Mouse (Mus musculus): ENCODE data around the gene Wfdc21.

The Wfdc21 gene

GRCm38 (mm10) chr11:83753581-83754181 is 6.9 kb downstream of the Wfdc21 start, which contains the start of gene Heatr6:
Gene Heatr6 (plus strand): TSS chr11:83753696.
- DNase-seq (ENCODE audit: low read depth): peak; percentile 90

- DNase-seq (ENCODE audit: low read depth): no peak
These were observed 7.5 kb downstream of the Wfdc21 start for GRCm38 (mm10) chr11:83754227-83754626.

DNA sequence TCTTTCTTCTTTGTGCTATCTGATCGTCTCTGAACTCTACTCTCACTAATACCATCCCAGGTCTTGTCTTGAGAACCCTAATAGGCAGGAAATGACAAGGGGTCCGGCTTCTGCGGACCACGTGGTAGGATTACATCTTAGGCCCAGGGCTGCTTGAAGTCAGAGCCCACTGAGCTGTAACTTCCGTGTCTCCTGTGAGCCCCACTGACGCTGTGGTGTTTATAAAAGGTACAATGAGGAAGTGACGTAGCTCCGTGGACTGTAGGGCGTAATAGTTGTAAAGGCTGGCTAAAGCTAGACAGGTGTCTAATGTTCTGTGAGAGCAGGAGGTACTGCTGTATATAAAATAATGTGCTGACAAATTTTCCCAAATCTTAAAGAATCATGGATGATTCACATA is 20.6 kb downstream of the Wfdc21 start:
- no peak for DNase-seq (ENCODE audit: low read depth)

GRCm38 (mm10) chr11:83768976-83769375 is 22.2 kb downstream of the Wfdc21 start:
- DNase-seq (ENCODE audit: low read depth): no peak

GRCm38 (mm10) chr11:83771014-83771413 is 24.3 kb downstream of the Wfdc21 start:
- no peak for DNase-seq (ENCODE audit: low read depth)

DNA sequence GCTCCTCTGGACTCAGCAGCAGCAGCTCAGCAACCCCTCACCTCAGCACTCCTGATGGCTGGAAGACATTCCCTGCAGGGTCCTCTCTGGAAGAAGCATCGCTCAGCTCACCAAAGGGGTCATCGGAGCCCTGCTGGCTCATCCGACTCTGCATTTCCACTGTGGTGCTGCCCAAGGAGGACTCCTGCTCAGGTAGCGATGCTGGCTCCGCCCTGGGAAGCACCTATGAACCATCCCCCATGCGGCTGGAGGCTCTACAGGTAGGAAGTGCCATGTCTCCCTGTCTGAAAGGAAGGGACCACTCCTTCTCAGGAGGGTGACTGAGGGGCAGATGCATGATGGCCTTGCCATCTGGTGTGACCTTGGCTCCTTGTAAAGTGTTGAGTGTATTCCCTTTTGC is 25.6 kb downstream of the Wfdc21 start:
- DNase-seq (ENCODE audit: low read depth): no peak

- DNase-seq (ENCODE audit: low read depth): no peak
These were observed 27.0 kb downstream of the Wfdc21 start for GRCm38 (mm10) chr11:83773691-83774090.

- no peak for DNase-seq (ENCODE audit: low read depth)
These were observed 27.6 kb downstream of the Wfdc21 start for GRCm38 (mm10) chr11:83774324-83774723.

- no peak for DNase-seq (ENCODE audit: low read depth)
These were observed 30.1 kb downstream of the Wfdc21 start for GRCm38 (mm10) chr11:83776798-83777197.

DNA sequence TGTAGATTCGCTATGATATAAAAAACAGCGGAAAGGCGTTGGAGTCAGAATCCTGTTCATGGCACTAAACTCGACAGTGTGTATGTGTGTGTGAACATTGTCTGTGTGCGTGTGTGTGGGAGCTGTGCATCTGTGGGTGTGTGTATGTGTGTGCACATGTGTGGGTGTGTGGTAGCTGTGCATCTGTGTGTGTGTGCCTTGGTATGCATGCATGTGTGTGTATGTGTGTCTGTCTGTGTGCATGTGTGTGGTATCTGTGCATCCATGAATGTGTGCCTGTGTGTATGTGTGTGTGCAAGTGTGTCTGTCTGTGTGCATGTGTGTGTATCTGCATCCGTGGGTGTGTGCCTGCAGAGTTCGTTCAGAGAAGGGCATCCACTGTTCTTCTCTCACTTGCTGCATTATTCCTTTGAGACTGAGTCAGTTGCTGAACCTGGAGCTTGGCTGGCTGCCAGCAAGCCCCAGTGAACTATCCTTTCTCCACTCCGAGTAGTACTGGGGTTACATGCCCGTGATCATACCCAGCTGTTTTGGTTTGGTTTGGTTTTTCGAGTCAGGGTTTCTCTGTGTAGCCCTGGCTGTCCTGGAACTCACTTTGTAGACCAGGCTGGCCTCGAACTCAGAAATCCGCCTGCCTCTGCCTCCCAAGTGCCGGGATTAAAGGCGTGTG is 37.3 kb downstream of the Wfdc21 start:
- DNase-seq (ENCODE audit: low read depth): no peak

DNA sequence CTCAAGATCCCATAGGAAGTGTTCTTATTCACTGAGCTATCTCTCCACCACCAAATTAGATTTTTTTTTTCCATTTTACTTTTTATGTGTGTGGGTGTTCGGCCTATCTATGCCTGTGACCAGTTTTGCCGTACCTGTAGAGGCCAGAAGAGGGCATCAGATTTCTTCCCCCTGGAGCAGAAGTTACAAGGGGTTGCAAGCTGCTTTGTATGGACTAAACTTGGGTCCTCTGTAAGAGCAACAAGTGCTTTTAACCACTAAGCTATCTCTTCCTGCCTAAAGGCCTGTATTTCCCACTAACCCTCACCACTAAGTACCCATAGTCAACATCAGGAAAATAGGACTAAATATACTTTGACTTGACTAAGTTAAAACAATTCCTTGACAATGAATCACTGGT is 37.9 kb downstream of the Wfdc21 start:
- no peak for DNase-seq (ENCODE audit: low read depth)

GRCm38 (mm10) chr11:83785366-83785765 is 38.6 kb downstream of the Wfdc21 start:
- peak; percentile 74 for DNase-seq (ENCODE audit: low read depth)

- no peak for DNase-seq (ENCODE audit: low read depth)
These were observed 40.1 kb downstream of the Wfdc21 start for GRCm38 (mm10) chr11:83786835-83787234.

DNA sequence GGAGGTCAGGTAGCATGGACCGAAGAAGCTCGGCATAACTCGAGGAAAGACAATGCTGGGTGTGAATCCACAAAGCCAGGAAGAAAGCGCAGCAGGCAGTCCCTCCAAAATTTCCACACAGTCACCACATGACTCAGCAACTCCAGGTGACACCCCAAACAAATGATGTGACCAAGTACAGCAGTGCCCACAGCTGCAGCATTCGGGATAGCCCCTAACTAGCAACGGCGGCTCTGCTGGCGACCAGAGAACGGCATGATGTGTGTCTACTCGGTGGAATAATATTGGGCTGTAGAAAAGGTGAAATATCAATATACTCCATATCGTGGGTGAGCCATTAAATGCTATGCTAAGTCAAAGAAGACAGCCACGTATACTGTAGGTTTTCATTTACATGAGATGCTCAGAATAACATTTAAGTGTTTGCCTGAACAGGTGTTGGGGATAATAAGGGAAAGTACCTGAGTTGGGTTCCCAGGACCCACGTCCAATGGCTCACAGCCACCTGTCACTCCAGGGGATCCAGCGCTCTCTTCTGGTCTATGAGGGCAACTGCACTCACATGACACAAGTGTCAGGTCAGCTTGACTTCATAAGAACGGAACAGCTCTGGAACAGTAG is 40.8 kb downstream of the Wfdc21 start:
- DNase-seq (ENCODE audit: low read depth): no peak

- no peak for DNase-seq (ENCODE audit: low read depth)
These were observed 41.6 kb downstream of the Wfdc21 start for GRCm38 (mm10) chr11:83788331-83788730.

DNA sequence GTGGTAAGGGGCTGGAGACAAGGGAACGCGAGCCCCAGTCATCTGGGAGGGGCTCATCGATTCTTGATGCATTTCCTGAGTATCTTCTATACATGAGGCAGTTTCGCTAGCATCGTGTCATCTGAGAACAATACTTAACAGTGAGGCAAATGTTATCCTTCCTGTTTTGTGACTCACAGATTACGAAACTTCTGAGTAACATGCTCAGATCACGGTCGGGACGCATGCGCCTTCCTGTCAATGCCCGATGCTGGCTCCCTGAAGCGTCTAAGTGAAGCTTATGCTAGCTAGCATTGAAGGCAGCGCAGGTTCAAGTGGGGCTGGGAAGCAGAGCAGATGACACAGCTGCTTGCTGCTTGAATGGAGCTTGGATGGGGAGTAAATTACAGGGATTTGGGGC is 42.5 kb downstream of the Wfdc21 start:
- peak; percentile 78 for DNase-seq (ENCODE audit: low read depth)

- DNase-seq (ENCODE audit: low read depth): no peak
These were observed 44.4 kb downstream of the Wfdc21 start for GRCm38 (mm10) chr11:83791133-83791532.

- no peak for DNase-seq (ENCODE audit: low read depth)
These were observed 45.7 kb downstream of the Wfdc21 start for GRCm38 (mm10) chr11:83792316-83792914.

- DNase-seq (ENCODE audit: low read depth): no peak
These were observed 46.5 kb downstream of the Wfdc21 start for GRCm38 (mm10) chr11:83793264-83793663.

DNA sequence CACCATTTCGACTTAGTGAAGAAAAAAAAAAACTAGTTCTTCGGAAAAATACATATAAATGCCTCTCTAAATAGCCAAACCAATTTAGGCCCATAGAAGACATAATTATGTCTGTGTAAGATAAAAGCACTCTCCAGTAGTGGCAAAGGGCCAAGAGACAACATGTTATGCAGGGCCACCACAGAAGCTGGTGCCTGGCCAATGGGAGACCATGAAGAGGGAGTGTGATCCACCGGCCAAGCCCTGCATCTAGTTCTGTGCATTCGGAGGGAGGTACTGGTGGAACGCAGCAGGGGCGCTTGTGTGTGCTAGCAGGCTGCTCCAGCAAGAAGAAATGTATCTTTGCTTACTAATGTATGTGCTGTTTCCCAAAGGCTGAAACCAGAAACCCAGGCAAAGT is 49.4 kb downstream of the Wfdc21 start:
- DNase-seq (ENCODE audit: low read depth): no peak

GRCm38 (mm10) chr11:83796980-83797608 is 50.4 kb downstream of the Wfdc21 start:
- DNase-seq (ENCODE audit: low read depth): no peak

DNA sequence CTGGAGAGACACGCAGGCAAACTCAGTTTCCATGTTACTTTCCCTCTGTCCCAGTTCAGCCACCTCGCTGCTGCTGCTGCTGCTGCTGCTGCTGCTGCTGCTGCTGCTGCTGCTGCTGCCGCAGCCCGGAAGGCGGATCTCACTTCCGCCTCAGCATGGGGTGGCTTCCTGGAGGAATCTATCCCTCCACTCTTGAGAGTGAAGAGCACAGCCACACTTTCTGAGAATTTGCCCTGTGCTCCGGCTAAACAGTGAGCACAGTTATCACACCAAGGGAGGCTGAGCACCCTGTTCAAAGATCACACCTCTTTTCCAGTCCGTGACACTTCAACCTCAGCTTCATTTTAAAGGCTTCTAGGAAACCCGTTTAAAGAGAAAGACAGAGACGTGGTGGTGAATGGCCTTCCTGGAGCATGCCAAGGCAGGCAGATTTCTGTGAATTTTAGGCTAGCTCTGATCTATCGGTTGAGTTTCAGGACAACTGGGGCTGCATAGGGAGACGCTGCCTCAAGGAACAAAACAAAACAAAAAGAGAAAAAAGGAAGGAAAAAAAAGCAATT is 53.2 kb downstream of the Wfdc21 start:
- DNase-seq (ENCODE audit: low read depth): no peak

Data from naive thymus-derived CD4-positive, alpha-beta T cell, adult 2 months (primary cell).